Comparison of ENCODE assay signal across 26 mouse cellular contexts in the genomic region with DNA sequence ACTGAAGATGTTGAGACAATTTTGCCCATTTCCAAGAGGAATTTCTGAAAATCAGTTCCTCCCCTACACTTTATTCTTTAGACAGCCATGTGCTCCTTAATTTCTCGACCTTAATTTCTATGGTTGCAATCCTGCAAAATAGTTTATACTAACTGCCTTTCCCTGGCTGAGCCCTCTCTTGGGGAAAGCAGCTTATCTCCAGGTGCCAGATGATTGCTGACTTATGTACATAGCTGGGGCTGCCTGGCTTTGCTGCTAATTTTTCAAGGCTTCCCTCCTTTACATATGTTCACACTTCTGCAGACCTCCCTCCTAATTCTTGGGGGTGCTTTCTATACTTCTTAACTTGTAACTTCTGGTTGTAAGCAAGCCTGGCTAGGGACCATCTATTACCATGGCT. TPM values are rescaled to one million over a fixed set of nuclear protein-coding genes. Genes with fewer than 3 reads are reported as not detected.
"Had no signal": no experiment of that assay in that cellular context is flagged by ENCODE, and none has a peak within 500 bp of the region (broad histone marks: within the 10 kb centered on the region; RNA-seq: fewer than 3 reads in every experiment).

No protein-coding gene starts in this region.

- H3K27ac ChIP-seq: limb, embryonic 10.5 days; limb, embryonic 13.5 days; liver, embryonic 12.5 days; liver, embryonic 15.5 days; lung, embryonic 15.5 days; midbrain, embryonic 12.5 days; midbrain, embryonic 15.5 days; neural tube, embryonic 13.5 days had no signal

- H3K9me3 ChIP-seq: limb, embryonic 10.5 days; limb, embryonic 13.5 days; liver, embryonic 12.5 days; liver, embryonic 15.5 days; lung, embryonic 15.5 days; midbrain, embryonic 12.5 days; midbrain, embryonic 15.5 days; neural tube, embryonic 13.5 days had no signal

- DNase-seq: kidney, adult 18-20 months; kidney, adult 9 months; kidney, postnatal 14 days; kidney, postnatal 4 days; liver; lung, adult 18-20 months; lung, postnatal 10 days; lung, postnatal 4 days; retina, postnatal 1 day; thymus, postnatal 25 days had no signal

- H3K9ac ChIP-seq: limb, embryonic 13.5 days; liver, embryonic 12.5 days; liver, embryonic 15.5 days; lung, embryonic 15.5 days; midbrain, embryonic 12.5 days; midbrain, embryonic 15.5 days; neural tube, embryonic 13.5 days had no signal

- ATAC-seq: liver, embryonic 12.5 days; midbrain, embryonic 15.5 days had no signal

- H3K4me3 ChIP-seq: limb, embryonic 10.5 days; limb, embryonic 13.5 days; liver, embryonic 12.5 days; liver, embryonic 15.5 days; lung, embryonic 15.5 days; midbrain, embryonic 12.5 days; midbrain, embryonic 15.5 days; neural tube, embryonic 13.5 days had no signal

- H3K4me2 ChIP-seq: limb, embryonic 13.5 days; liver, embryonic 12.5 days; liver, embryonic 15.5 days; lung, embryonic 15.5 days; midbrain, embryonic 12.5 days; midbrain, embryonic 15.5 days; neural tube, embryonic 13.5 days had no signal

- H3K4me1 ChIP-seq: limb, embryonic 10.5 days; limb, embryonic 13.5 days; liver, embryonic 12.5 days; liver, embryonic 15.5 days; lung, embryonic 15.5 days; midbrain, embryonic 12.5 days; midbrain, embryonic 15.5 days; neural tube, embryonic 13.5 days had no signal

- H3K36me3 ChIP-seq: limb, embryonic 10.5 days; limb, embryonic 13.5 days; liver, embryonic 12.5 days; liver, embryonic 15.5 days; lung, embryonic 15.5 days; midbrain, embryonic 12.5 days; midbrain, embryonic 15.5 days; neural tube, embryonic 13.5 days had no signal

- H3K27me3 ChIP-seq: limb, embryonic 13.5 days; liver, embryonic 12.5 days; liver, embryonic 15.5 days; lung, embryonic 15.5 days; midbrain, embryonic 12.5 days; midbrain, embryonic 15.5 days; neural tube, embryonic 13.5 days had no signal

RNA-seq across cellular contexts. Expression of gene Gm45753, which starts 12.7 kb away (rescaled TPM):
- total RNA-seq: layer of hippocampus, adult 18-20 months; layer of hippocampus, postnatal 14 days; left cerebral cortex, adult 18-20 months; left cerebral cortex, postnatal 25 days; megakaryocyte progenitor cell, adult 5-6 weeks; neutrophil, adult 5-6 weeks had no signal
- polyA plus RNA-seq: kidney, embryonic 16.5 days; limb, embryonic 10.5 days; limb, embryonic 13.5 days; lung, embryonic 15.5 days; midbrain, embryonic 12.5 days; midbrain, embryonic 15.5 days; neural tube, embryonic 13.5 days; thymus, postnatal 0 days had no signal

RNA-seq across cellular contexts. Expression of gene Klkb1, which starts 26.3 kb away (rescaled TPM):
- total RNA-seq: layer of hippocampus, adult 18-20 months; layer of hippocampus, postnatal 14 days; left cerebral cortex, adult 18-20 months; left cerebral cortex, postnatal 25 days; megakaryocyte progenitor cell, adult 5-6 weeks; neutrophil, adult 5-6 weeks had no signal
- polyA plus RNA-seq: lung, embryonic 15.5 days; midbrain, embryonic 12.5 days; neural tube, embryonic 13.5 days; thymus, postnatal 0 days had no signal

RNA-seq across cellular contexts. Expression of gene F11, which starts 59.1 kb away (rescaled TPM):
- total RNA-seq: layer of hippocampus, adult 18-20 months; layer of hippocampus, postnatal 14 days; left cerebral cortex, adult 18-20 months; left cerebral cortex, postnatal 25 days; megakaryocyte progenitor cell, adult 5-6 weeks; neutrophil, adult 5-6 weeks had no signal
- polyA plus RNA-seq: limb, embryonic 10.5 days; limb, embryonic 13.5 days; lung, embryonic 15.5 days; midbrain, embryonic 12.5 days; midbrain, embryonic 15.5 days; neural tube, embryonic 13.5 days; thymus, postnatal 0 days had no signal
